8 mouse cellular contexts compared by ENCODE assay signal in the genomic region with DNA sequence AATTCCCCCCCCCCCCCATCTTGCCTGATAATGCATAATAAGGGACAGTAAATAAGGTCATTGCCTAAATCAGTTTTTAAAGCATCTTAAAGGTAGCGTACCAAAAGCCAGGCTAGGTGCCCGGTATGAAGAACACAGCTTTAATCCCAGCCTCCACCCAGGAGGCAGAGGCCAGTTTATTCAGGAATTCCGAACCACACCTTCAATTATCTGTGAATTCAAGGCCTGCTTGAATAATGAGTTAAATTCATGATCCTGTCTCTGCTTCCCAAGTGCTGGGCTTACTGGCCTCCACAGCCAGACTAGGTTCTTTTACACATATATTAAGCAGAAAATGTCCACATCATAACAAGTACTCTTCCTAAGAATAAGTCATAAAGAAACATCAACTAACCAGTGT. TPM values are rescaled to one million over a fixed set of nuclear protein-coding genes. Genes with fewer than 3 reads are reported as not detected.
A peak's percentile ranks its signal among the peaks of the same experiment; 100 is the strongest.
DNase-seq lines count a peak whose midpoint lies in the region; ATAC-seq and TF ChIP-seq lines count a peak whose summit lies in the region.

No protein-coding gene starts in this region.

- no peak for TF ChIP-seq CTCF in E14TG2a.4 (conservative IDR thresholded peaks at IDR 0.05; ENCODE audit: low read length)

- peak overlapping the region; percentile 87 for H3K4me3 ChIP-seq in heart, embryonic 11.5 days (ENCODE audit: low read depth, low read length)
- peak overlapping the region; percentile 94 for H3K4me3 ChIP-seq in E14TG2a.4 (replicated peaks; ENCODE audit: low read length)
- peak overlapping the region; percentile 86 for H3K4me3 ChIP-seq in forebrain, embryonic 16.5 days (replicated peaks; ENCODE audit: low read length)
- H3K4me3 ChIP-seq in macrophage (ENCODE audit: inconsistent target) = peak overlapping the region; percentile 31

- no peaks in the 10 kb centered on the region for H3K9me3 ChIP-seq in heart, embryonic 11.5 days (replicated peaks; ENCODE audit: control insufficient read depth, low read length)
- H3K9me3 ChIP-seq in E14TG2a.4 (ENCODE audit: low read length) = peaks cover 30% of the 10 kb centered on the region
- H3K9me3 ChIP-seq in forebrain, embryonic 16.5 days (ENCODE audit: control insufficient read depth, low read length) = no peaks in the 10 kb centered on the region

- ATAC-seq in heart, embryonic 11.5 days (replicated peaks; ENCODE audit: insufficient number of reproducible peaks, low FRiP score, low TSS enrichment) = no peak
- ATAC-seq in forebrain, embryonic 16.5 days = peak; percentile 16

- H3K4me1 ChIP-seq in heart, embryonic 11.5 days (ENCODE audit: control insufficient read depth, insufficient read depth, low read length) = no peaks in the 10 kb centered on the region
- H3K4me1 ChIP-seq in E14TG2a.4 (replicated peaks; ENCODE audit: low read depth, low read length) = peaks cover 77% of the 10 kb centered on the region
- H3K4me1 ChIP-seq in forebrain, embryonic 16.5 days (replicated peaks; ENCODE audit: control insufficient read depth, insufficient read depth, low read length) = peaks cover 14% of the 10 kb centered on the region

- H3K79me2 ChIP-seq in macrophage (ENCODE audit: inconsistent target) = peaks cover 39% of the 10 kb centered on the region

- no peaks in the 10 kb centered on the region for H3K27me3 ChIP-seq in heart, embryonic 11.5 days (ENCODE audit: control insufficient read depth, insufficient read depth, low read length)
- H3K27me3 ChIP-seq in E14TG2a.4 (ENCODE audit: insufficient read depth, low read length) = no peaks in the 10 kb centered on the region
- H3K27me3 ChIP-seq in forebrain, embryonic 16.5 days (replicated peaks; ENCODE audit: control insufficient read depth, insufficient read depth, low read length) = no peaks in the 10 kb centered on the region

- DNase-seq in heart, postnatal 25 days (ENCODE audit: low spot score) = no peak
- DNase-seq in frontal cortex, adult 2 months (ENCODE audit: extremely low spot score in 1 of 2, low spot score in 1 of 2) = no peak
- DNase-seq in gastrocnemius, adult 8-10 months (ENCODE audit: low spot score in 2 of 2) = no peak
- no peak for DNase-seq in left cerebral cortex, adult 8-10 months (ENCODE audit: low spot score in 2 of 2)

- H3K36me3 ChIP-seq in heart, embryonic 11.5 days (ENCODE audit: control insufficient read depth, insufficient read depth, low read length) = peaks cover 9% of the 10 kb centered on the region; the same call in 1 of the 2 replicates
- H3K36me3 ChIP-seq in E14TG2a.4 (ENCODE audit: insufficient read depth, low read length) (peaks cover 46% of the 10 kb centered on the region), macrophage (ENCODE audit: inconsistent target) (peaks cover 8% of the 10 kb centered on the region)
- peaks cover 4% of the 10 kb centered on the region for H3K36me3 ChIP-seq in forebrain, embryonic 16.5 days (ENCODE audit: control insufficient read depth, insufficient read depth)

- peak overlapping the region; percentile 86; the same call in 1 of the 2 replicates for H3K9ac ChIP-seq in heart, embryonic 11.5 days (ENCODE audit: low read depth, low read length)
- H3K9ac ChIP-seq in forebrain, embryonic 16.5 days (replicated peaks; ENCODE audit: low read depth, low read length) = peak overlapping the region; percentile 92

- H3K27ac ChIP-seq in heart, embryonic 11.5 days (ENCODE audit: low read depth, low read length) = peak overlapping the region; percentile 29; the same call in 1 of the 2 replicates
- no peak overlapping the region for H3K27ac ChIP-seq in forebrain, embryonic 16.5 days (ENCODE audit: low read length)
- H3K27ac ChIP-seq in macrophage = no peak overlapping the region

- intact Hi-C loops in heart, postnatal 25 days (cut with DNase I) = loop anchor here (2.0 kb wide), 1 partner anchor 14 kb away; a partner anchor contains a TSS

- H3K4me2 ChIP-seq in heart, embryonic 11.5 days = peak overlapping the region; percentile 92
- H3K4me2 ChIP-seq in forebrain, embryonic 16.5 days (ENCODE audit: low read length) = peak overlapping the region; percentile 65

- WGBS in heart, embryonic 11.5 days (ENCODE audit: insufficient replicate concordance) = 17% methylated on average over 3 of the region's 3 CpGs
- 9% methylated on average over 3 of the region's 3 CpGs for WGBS in forebrain, embryonic 16.5 days
- 51% methylated on average over 3 of the region's 3 CpGs for whole genome bisulfite sequencing in macrophage (ENCODE audit: missing documents)

RNA-seq across cellular contexts. Expression of a gene that starts 0.6 kb away (rescaled TPM):
- 11.8 and 13.4 TPM in 2 replicates for polyA plus RNA-seq in heart, embryonic 11.5 days (2014; fragmentation: Nextera tagmentation; extraction: Ambion mirVana)
- 10 to 100 TPM; 33.6 to 34.5 TPM for total RNA-seq in heart, postnatal 25 days (2021)
- polyA plus RNA-seq in forebrain, embryonic 16.5 days (2015; fragmentation: Nextera tagmentation; extraction: Ambion mirVana) = 7.5 and 9.9 TPM in 2 replicates
- 10 to 100 TPM; 17.2 to 39.6 (median 28.1) TPM for total RNA-seq in macrophage (2018; cell fraction: chromatin; rRNA removed)
- total RNA-seq in macrophage (2018; cell fraction: cytosol; rRNA removed) = 10 to 100 TPM; 13.1 to 21.8 (median 16.5) TPM
- total RNA-seq in macrophage (2018; cell fraction: nucleus; rRNA removed) = 10 to 100 TPM; 10.3 to 32.5 (median 17.0) TPM
- 10.5 to 32.9 TPM (median 24.5 TPM) in 3 replicates for polyA plus RNA-seq in macrophage (2018)
- polyA plus RNA-seq in frontal cortex, adult 2 months (2012; rRNA removed) = 15.9 and 17.7 TPM in 2 replicates
- 10 to 100 TPM; 66.7 to 76.1 (median 74.5) TPM for total RNA-seq in gastrocnemius, adult 8-10 months (2022)
- 10 to 100 TPM; 22.3 to 27.0 (median 24.7) TPM for total RNA-seq in left cerebral cortex, adult 8-10 months (2022)

RNA-seq across cellular contexts. Expression of a gene that starts 14.8 kb away (rescaled TPM):
- polyA plus RNA-seq in heart, embryonic 11.5 days (2014; fragmentation: Nextera tagmentation; extraction: Ambion mirVana) = 86.9 and 92.6 TPM in 2 replicates
- total RNA-seq in heart, postnatal 25 days (2021) = 10 to 100 TPM; 18.4 to 22.5 TPM
- 67.6 and 77.0 TPM in 2 replicates for polyA plus RNA-seq in forebrain, embryonic 16.5 days (2015; fragmentation: Nextera tagmentation; extraction: Ambion mirVana)
- total RNA-seq in macrophage (2018; cell fraction: chromatin; rRNA removed) = 10 to 100 TPM in 17 of 26 experiments, 1 to 10 TPM in 9; 4.5 to 16.1 (median 10.9) TPM
- total RNA-seq in macrophage (2018; cell fraction: cytosol; rRNA removed) = 10 to 100 TPM; 12.0 to 18.2 (median 14.0) TPM
- total RNA-seq in macrophage (2018; cell fraction: nucleus; rRNA removed) = 10 to 100 TPM in 11 of 26 experiments, 1 to 10 TPM in 15; 4.3 to 18.7 (median 9.2) TPM
- polyA plus RNA-seq in macrophage (2018) = 13.5 to 30.8 TPM (median 26.3 TPM) in 3 replicates
- polyA plus RNA-seq in frontal cortex, adult 2 months (2012; rRNA removed) = 15.1 and 16.4 TPM in 2 replicates
- total RNA-seq in gastrocnemius, adult 8-10 months (2022) = 10 to 100 TPM; 14.5 to 17.0 (median 16.1) TPM
- total RNA-seq in left cerebral cortex, adult 8-10 months (2022) = 10 to 100 TPM; 18.1 to 19.8 (median 19.1) TPM

RNA-seq across cellular contexts. Expression of a gene that starts 14.9 kb away (rescaled TPM):
- 19.6 and 20.1 TPM in 2 replicates for polyA plus RNA-seq in heart, embryonic 11.5 days (2014; fragmentation: Nextera tagmentation; extraction: Ambion mirVana)
- total RNA-seq in heart, postnatal 25 days (2021) = 1 to 10 TPM; 6.7 to 8.2 TPM
- polyA plus RNA-seq in forebrain, embryonic 16.5 days (2015; fragmentation: Nextera tagmentation; extraction: Ambion mirVana) = 26.9 and 31.0 TPM in 2 replicates
- 10 to 100 TPM in 4 of 26 experiments, 1 to 10 TPM in 21, under 1 TPM in 1; 0.81 to 13.0 (median 5.4) TPM for total RNA-seq in macrophage (2018; cell fraction: chromatin; rRNA removed)
- 1 to 10 TPM; 1.9 to 8.2 (median 5.9) TPM for total RNA-seq in macrophage (2018; cell fraction: cytosol; rRNA removed)
- 10 to 100 TPM in 9 of 26 experiments, 1 to 10 TPM in 17; 1.3 to 13.8 (median 6.1) TPM for total RNA-seq in macrophage (2018; cell fraction: nucleus; rRNA removed)
- polyA plus RNA-seq in macrophage (2018) = 3.5 to 9.9 TPM (median 7.1 TPM) in 3 replicates
- 12.6 and 14.1 TPM in 2 replicates for polyA plus RNA-seq in frontal cortex, adult 2 months (2012; rRNA removed)
- total RNA-seq in gastrocnemius, adult 8-10 months (2022) = 1 to 10 TPM; 3.9 to 7.2 (median 5.7) TPM
- total RNA-seq in left cerebral cortex, adult 8-10 months (2022) = 10 to 100 TPM; 11.6 to 21.9 (median 13.7) TPM

Comparison
In these comparisons a context has a peak if more than half of its experiments do, and no peak if none do; other contexts are left out.
1. H3K4me3 ChIP-seq: peak in every context shown above with its lines; median percentile 94 in E14TG2a.4; 87 in heart, embryonic 11.5 days; 86 in forebrain, embryonic 16.5 days; 31 in macrophage.